25 mouse cellular contexts compared by ENCODE assay signal in genomic region chr9:91089348-91089747, GRCm38 (mm10).
"Had no signal": no experiment of that assay in that cellular context is flagged by ENCODE, and none has a peak within 500 bp of the region (broad histone marks: within the 10 kb centered on the region; RNA-seq: fewer than 3 reads in every experiment).

No protein-coding gene starts in this region.

- ATAC-seq: forebrain, postnatal 0 days; hindbrain, postnatal 0 days; intestine, embryonic 16.5 days had no signal

- H3K4me3 ChIP-seq: heart, adult 2 months; heart, embryonic 13.5 days; heart, embryonic 15.5 days; hindbrain, embryonic 12.5 days; kidney, embryonic 15.5 days; limb, embryonic 13.5 days; limb, embryonic 15.5 days had no signal

- H3K27ac ChIP-seq: heart, adult 2 months; heart, embryonic 13.5 days; heart, embryonic 15.5 days; hindbrain, embryonic 12.5 days; hindbrain, postnatal 0 days; kidney, embryonic 15.5 days; kidney, postnatal 0 days; limb, embryonic 13.5 days; limb, embryonic 15.5 days had no signal

- DNase-seq: forebrain, postnatal 0 days; gastrocnemius, postnatal 14 days; gastrocnemius, postnatal 36 days; heart, adult 11 months; heart, adult 2 months; heart, postnatal 14 days; heart, postnatal 36 days; kidney, adult 11 months; kidney, adult 2 months; kidney, adult 9 months; kidney, postnatal 14 days; kidney, postnatal 36 days; layer of hippocampus, adult 9-11 months; layer of hippocampus, postnatal 36 days; left cerebral cortex, postnatal 4 days had no signal

- H3K4me1 ChIP-seq: heart, embryonic 13.5 days; heart, embryonic 15.5 days; hindbrain, embryonic 12.5 days; kidney, embryonic 15.5 days; limb, embryonic 13.5 days; limb, embryonic 15.5 days had no signal

- H3K4me2 ChIP-seq: heart, embryonic 11.5 days; heart, embryonic 13.5 days; heart, embryonic 15.5 days; hindbrain, embryonic 12.5 days; kidney, embryonic 15.5 days; limb, embryonic 13.5 days; limb, embryonic 15.5 days had no signal

- H3K36me3 ChIP-seq: heart, embryonic 13.5 days; heart, embryonic 15.5 days; hindbrain, embryonic 12.5 days; kidney, embryonic 15.5 days; limb, embryonic 13.5 days; limb, embryonic 15.5 days had no signal

- H3K9ac ChIP-seq: forebrain, postnatal 0 days; heart, embryonic 13.5 days; heart, embryonic 15.5 days; hindbrain, embryonic 12.5 days; kidney, embryonic 15.5 days; limb, embryonic 13.5 days; limb, embryonic 15.5 days had no signal

- H3K9me3 ChIP-seq: heart, embryonic 13.5 days; heart, embryonic 15.5 days; hindbrain, embryonic 12.5 days; kidney, embryonic 15.5 days; limb, embryonic 13.5 days; limb, embryonic 15.5 days had no signal

- H3K27me3 ChIP-seq: heart, embryonic 13.5 days; heart, embryonic 15.5 days; hindbrain, embryonic 12.5 days; kidney, embryonic 15.5 days; limb, embryonic 13.5 days; limb, embryonic 15.5 days had no signal
